Mouse (Mus musculus) lung, embryonic 15.5 days (tissue): Measurements from ENCODE around the gene Dupd1. TPM values are rescaled to one million over a fixed set of nuclear protein-coding genes. Genes with fewer than 3 reads are reported as not detected.

Experiments
- ATAC-seq: fragments of 200-750 bp; cut with Nextera tagmentation; 2 replicates; pipeline ENCODE4 v1.8.0; 2017; ENCODE audit warnings: moderate number of reproducible peaks, borderline replicate concordance; ENCODE audit not compliant: low FRiP score, low TSS enrichment; ENCODE audit errors: extremely low read depth
- H3K27ac ChIP-seq: fragments of 300-500 bp; sonication (generic); 2 replicates; pipeline ENCODE4 v1.5.1; 2015; ENCODE audit warnings: moderate library complexity, mild to moderate bottlenecking, inconsistent platforms
- H3K27me3 ChIP-seq: fragments of 300-500 bp; sonication (generic); 2 replicates; pipeline ENCODE4 v1.6.1; 2015; ENCODE audit warnings: inconsistent platforms
- H3K36me3 ChIP-seq: fragments of 300-500 bp; sonication (generic); 2 replicates; pipeline ENCODE4 v1.6.1; 2015; ENCODE audit warnings: inconsistent platforms
- H3K4me1 ChIP-seq: fragments of 300-500 bp; sonication (generic); 2 replicates; pipeline ENCODE4 v1.6.1; 2015; ENCODE audit warnings: inconsistent platforms
- H3K4me2 ChIP-seq: fragments of 300-500 bp; sonication (generic); 2 replicates; pipeline ENCODE4 v1.6.1; 2015; ENCODE audit warnings: inconsistent platforms, mild to moderate bottlenecking, moderate library complexity
- H3K4me3 ChIP-seq: fragments of 300-500 bp; sonication (generic); 2 replicates; pipeline ENCODE4 v1.5.1; 2015; ENCODE audit warnings: mild to moderate bottlenecking, inconsistent platforms
- H3K9ac ChIP-seq: fragments of 300-500 bp; sonication (generic); 2 replicates; pipeline ENCODE4 v1.6.1; 2015; ENCODE audit warnings: inconsistent platforms
- H3K9me3 ChIP-seq: fragments of 300-500 bp; sonication (generic); 2 replicates; pipeline ENCODE4 v1.6.1; 2016; ENCODE audit warnings: inconsistent platforms
- WGBS: fragments of 180-500 bp; shearing (Covaris S2); methylation state at CpG from one replicate; pipeline ENCODE4 v1.1.7; 2015; 5-methylcytosine and 5-hydroxymethylcytosine counted together
- polyA plus RNA-seq: library from polyadenylated mRNA; unstranded; fragments of >200 nt; fragmentation: Nextera tagmentation; extraction: Ambion mirVana; gene quantifications from 2 replicates; pipeline ENCODE4 v1.2.1, GENCODE M21; 2015

The Dupd1 gene
- polyA plus RNA-seq, 1 experiment from 2014 or later = not detected

- Histone ChIP-seq H3K4me1 (0 out of 2 replicates have a peak, but pooled peaks cover 9% of the 10 kb centered on the region), H3K27me3 (no peaks in the 10 kb centered on the region), H3K9ac (no peak overlapping the region), H3K27ac (no peak overlapping the region), H3K4me2 (no peak overlapping the region), H3K36me3 (peaks cover 16% of the 10 kb centered on the region), H3K9me3 (no peaks in the 10 kb centered on the region), H3K4me3 (no peak overlapping the region)
- ATAC-seq = no peak
- WGBS = 74% methylated on average over 8 of the region's 8 CpGs
These were observed 51.8 kb downstream of the Dupd1 start for GRCm38 (mm10) chr14:21662465-21663142.

DNA sequence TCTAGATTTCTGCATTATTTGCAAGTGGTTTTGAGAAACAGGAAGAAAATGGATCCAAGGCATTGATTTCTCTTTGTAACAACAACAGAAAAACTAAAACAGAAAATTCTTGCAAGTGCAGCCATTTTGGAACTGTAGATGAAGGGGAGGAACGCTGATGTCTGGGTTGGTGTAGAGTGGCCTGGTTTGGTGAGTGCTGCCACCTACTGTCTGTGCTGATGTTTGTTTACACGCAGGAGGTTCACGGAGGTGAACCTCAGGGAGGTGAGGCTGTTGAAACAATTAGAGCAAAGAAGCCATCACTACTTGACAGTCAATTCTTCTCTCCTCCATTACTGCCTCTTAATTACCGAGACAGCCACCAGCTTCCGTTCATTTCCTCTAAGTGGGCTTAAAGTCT lies 54.7 kb downstream of the Dupd1 start:
- Histone ChIP-seq H3K27me3 (no peaks in the 10 kb centered on the region), H3K36me3 (peaks cover 12% of the 10 kb centered on the region), H3K4me2 (peak overlapping the region; percentile 27), H3K4me3 (no peak overlapping the region), H3K4me1 (0 out of 2 replicates have a peak, but pooled peaks cover 9% of the 10 kb centered on the region), H3K9me3 (no peaks in the 10 kb centered on the region), H3K27ac (no peak overlapping the region), H3K9ac (no peak overlapping the region)
- 0 out of 2 replicates have a peak, but pooled peaks have one; percentile 55 for ATAC-seq
- WGBS = 28% methylated on average over 5 of the region's 5 CpGs

DNA sequence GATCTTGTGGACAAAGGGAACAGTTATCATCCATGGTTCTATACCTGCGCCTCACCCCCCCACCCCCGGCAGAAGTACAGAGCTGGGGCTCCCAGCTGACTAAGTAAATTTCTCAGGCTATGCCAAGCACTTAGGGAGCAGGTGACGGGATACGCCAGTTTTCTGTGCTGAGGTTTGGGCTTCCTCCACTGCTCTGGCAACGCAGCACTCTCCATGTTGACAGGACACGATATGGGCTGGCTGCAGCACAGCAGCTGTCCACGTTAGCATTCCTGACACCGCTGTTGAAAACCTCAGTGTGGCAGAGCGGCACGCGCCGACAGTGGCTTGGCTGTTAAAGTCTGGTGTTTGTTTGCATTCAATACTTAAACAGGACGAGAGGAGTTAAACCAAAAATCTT lies 55.2 kb downstream of the Dupd1 start:
- no peak overlapping the region for H3K4me3 ChIP-seq
- 48% methylated on average over 13 of the region's 13 CpGs for WGBS
- no peaks in the 10 kb centered on the region for H3K27me3 ChIP-seq
- peak; percentile 70; the same call in 1 of the 2 replicates for ATAC-seq
- H3K4me1 ChIP-seq = 0 out of 2 replicates have a peak, but pooled peaks cover 9% of the 10 kb centered on the region
- H3K9me3 ChIP-seq = no peaks in the 10 kb centered on the region
- H3K36me3 ChIP-seq = 0 out of 2 replicates have a peak, but pooled peaks cover 7% of the 10 kb centered on the region
- no peak overlapping the region for H3K9ac ChIP-seq
- no peak overlapping the region for H3K27ac ChIP-seq
- peak overlapping the region; percentile 27 for H3K4me2 ChIP-seq

- Histone ChIP-seq H3K4me2 (no peak overlapping the region), H3K4me1 (0 out of 2 replicates have a peak, but pooled peaks cover 3% of the 10 kb centered on the region), H3K27ac (no peak overlapping the region), H3K36me3 (peaks cover 2% of the 10 kb centered on the region; the same call in 1 of the 2 replicates), H3K27me3 (no peaks in the 10 kb centered on the region), H3K9ac (no peak overlapping the region), H3K9me3 (no peaks in the 10 kb centered on the region), H3K4me3 (no peak overlapping the region)
- ATAC-seq = no peak
- 45% methylated on average over 2 of the region's 2 CpGs for WGBS
These were observed 60.6 kb downstream of the Dupd1 start for GRCm38 (mm10) chr14:21653813-21654212.

DNA sequence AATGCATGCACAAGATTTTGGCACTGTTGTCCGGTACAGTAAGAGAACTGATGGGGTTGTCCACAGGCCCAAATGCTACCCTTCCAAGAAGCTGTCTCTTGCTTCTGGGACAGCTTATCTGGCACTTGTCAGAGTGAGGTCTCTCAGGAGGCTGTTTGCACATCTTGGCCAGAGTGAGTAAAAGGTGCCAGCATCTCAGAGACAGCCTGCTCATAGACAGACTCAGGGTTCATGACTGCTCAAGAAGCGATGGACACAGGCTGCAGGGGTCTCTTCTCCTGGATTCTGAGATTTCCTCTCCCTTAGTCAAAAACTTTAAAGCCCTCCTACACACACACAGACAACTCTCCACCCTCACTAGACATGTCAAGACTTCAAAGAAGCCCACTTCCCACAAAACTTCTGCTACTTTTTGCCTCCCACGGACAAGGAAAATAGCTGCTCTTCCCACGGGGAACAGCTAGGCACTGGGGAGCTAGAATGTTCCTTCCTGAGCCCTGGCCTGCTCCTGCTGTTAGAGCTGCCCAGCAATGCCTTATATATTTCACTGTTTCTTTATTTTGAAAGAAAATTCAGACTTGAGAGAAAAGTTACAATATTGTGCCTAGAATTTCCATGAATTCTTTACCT lies 73.5 kb downstream of the Dupd1 start:
- no peak for ATAC-seq
- H3K4me1 ChIP-seq = no peaks in the 10 kb centered on the region
- H3K9me3 ChIP-seq = no peaks in the 10 kb centered on the region
- no peaks in the 10 kb centered on the region for H3K27me3 ChIP-seq
- no peak overlapping the region for H3K27ac ChIP-seq
- peaks cover 17% of the 10 kb centered on the region for H3K36me3 ChIP-seq
- H3K4me3 ChIP-seq = no peak overlapping the region
- 64% methylated on average over 4 of the region's 4 CpGs for WGBS
- H3K4me2 ChIP-seq = no peak overlapping the region
- no peak overlapping the region for H3K9ac ChIP-seq

GRCm38 (mm10) chr14:21636548-21636947 lies 77.8 kb downstream of the Dupd1 start:
- no peak overlapping the region for H3K9ac ChIP-seq
- no peak overlapping the region for H3K4me2 ChIP-seq
- H3K36me3 ChIP-seq = peaks cover 21% of the 10 kb centered on the region
- no peak for ATAC-seq
- no peaks in the 10 kb centered on the region for H3K4me1 ChIP-seq
- 79% methylated on average over 6 of the region's 6 CpGs for WGBS
- no peaks in the 10 kb centered on the region for H3K27me3 ChIP-seq
- no peak overlapping the region for H3K4me3 ChIP-seq
- H3K27ac ChIP-seq = no peak overlapping the region
- no peaks in the 10 kb centered on the region for H3K9me3 ChIP-seq

GRCm38 (mm10) chr14:21631665-21632200 lies 82.6 kb downstream of the Dupd1 start:
- no peak overlapping the region for H3K4me3 ChIP-seq
- H3K9ac ChIP-seq = no peak overlapping the region
- H3K27me3 ChIP-seq = no peaks in the 10 kb centered on the region
- H3K9me3 ChIP-seq = no peaks in the 10 kb centered on the region
- H3K4me2 ChIP-seq = no peak overlapping the region
- 62% methylated on average over 5 of the region's 5 CpGs for WGBS
- H3K27ac ChIP-seq = no peak overlapping the region
- no peak for ATAC-seq
- H3K36me3 ChIP-seq = peaks cover 30% of the 10 kb centered on the region
- no peaks in the 10 kb centered on the region for H3K4me1 ChIP-seq

Other genes starting within 250 kb of the Dupd1 start
- 11.4 and 12.0 TPM in 2 replicates for gene Kat6b, start 233.1 kb downstream of the Dupd1 start, polyA plus RNA-seq
- gene Samd8, start 36.0 kb upstream of the Dupd1 start, polyA plus RNA-seq = 8.2 and 9.4 TPM in 2 replicates
- gene Dusp13, start 36.6 kb upstream of the Dupd1 start, polyA plus RNA-seq = not detected in 2 replicates
- gene Vdac2, start 110.7 kb upstream of the Dupd1 start, polyA plus RNA-seq = 280 and 281 TPM in 2 replicates
- 15.0 and 16.9 TPM in 2 replicates for gene Comtd1, start 134.4 kb upstream of the Dupd1 start, polyA plus RNA-seq